25 mouse cellular contexts compared by ENCODE assay signal in the genomic region with DNA sequence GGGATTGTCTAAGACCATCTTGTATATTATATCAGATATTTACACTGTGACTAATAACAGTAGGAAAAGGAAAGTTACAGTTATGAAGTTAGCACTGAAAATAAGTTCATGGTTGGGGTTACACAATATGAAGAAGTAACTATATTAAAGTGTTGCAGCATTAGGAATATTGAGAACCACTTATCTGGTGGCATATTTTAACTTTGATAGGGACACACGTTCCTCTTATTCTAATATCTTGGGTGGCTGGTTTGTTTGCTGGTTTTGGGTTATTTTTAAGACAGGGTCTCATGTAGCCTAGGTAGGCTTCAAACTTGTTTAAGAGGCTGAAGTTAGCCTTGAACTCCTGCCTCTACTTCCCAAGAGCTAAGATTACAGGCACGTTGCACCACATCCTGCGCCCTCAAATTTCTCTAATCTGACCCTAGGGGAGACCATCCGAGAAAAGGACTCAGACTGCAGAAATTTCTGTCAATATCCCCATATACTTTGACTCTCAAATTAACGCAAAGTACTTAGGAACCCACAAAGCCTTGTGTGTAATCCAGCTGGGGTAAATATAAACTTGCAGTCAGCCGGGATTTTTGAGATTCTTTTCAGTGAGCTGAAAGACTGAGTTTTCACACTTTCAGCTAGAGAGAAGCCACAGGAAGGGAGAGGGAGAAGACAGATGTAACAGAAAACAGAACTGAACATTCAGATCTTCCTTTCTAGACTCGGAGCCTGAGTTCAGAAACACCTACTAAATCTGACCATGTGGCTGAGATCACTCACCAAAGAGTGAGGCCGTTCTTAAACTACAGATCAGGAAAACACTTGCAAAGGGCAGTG. TPM values are rescaled to one million over a fixed set of nuclear protein-coding genes. Genes with fewer than 3 reads are reported as not detected.
A peak's percentile ranks its signal among the peaks of the same experiment; 100 is the strongest.
DNase-seq lines count a peak whose midpoint lies in the region; ATAC-seq and TF ChIP-seq lines count a peak whose summit lies in the region.
"Had no signal": no experiment of that assay in that cellular context is flagged by ENCODE, and none has a peak within 500 bp of the region (broad histone marks: within the 10 kb centered on the region; RNA-seq: fewer than 3 reads in every experiment).

No protein-coding gene starts in this region.

- 0 out of 2 replicates have a peak overlapping the region, but pooled peaks have one; percentile 2 for H3K27ac ChIP-seq in heart, embryonic 13.5 days (replicated peaks)
- H3K27ac ChIP-seq in lung, postnatal 0 days (ENCODE audit: low read length), result no peak overlapping the region
- H3K27ac ChIP-seq: forebrain, embryonic 13.5 days; gastrocnemius, adult 2 months; hindbrain, embryonic 12.5 days; limb, embryonic 15.5 days; liver, embryonic 14.5 days had no signal

- H3K27me3 ChIP-seq in heart, embryonic 13.5 days (replicated peaks), result no peaks in the 10 kb centered on the region
- no peaks in the 10 kb centered on the region for H3K27me3 ChIP-seq in lung, postnatal 0 days (replicated peaks; ENCODE audit: insufficient read depth, low read length)
- H3K27me3 ChIP-seq: forebrain, embryonic 13.5 days; heart, embryonic 12.5 days; hindbrain, embryonic 12.5 days; limb, embryonic 15.5 days had no signal

- ATAC-seq in heart, embryonic 13.5 days (ENCODE audit: extremely low read depth, insufficient number of reproducible peaks, low FRiP score, low TSS enrichment), result no peak
- ATAC-seq in lung, postnatal 0 days, result no peak
- ATAC-seq: forebrain, embryonic 13.5 days; inflammation-experienced regulatory T-cells, adult 6 months had no signal

- intact Hi-C loops in heart, postnatal 36 days (cut with DNase I), result no loop called here

- no peak for TF ChIP-seq CTCF in lung, postnatal 0 days (IDR thresholded peaks at IDR 0.05)

- WGBS in heart, embryonic 13.5 days, result 49% methylated on average over 8 of the region's 8 CpGs
- WGBS in lung, postnatal 0 days, result 45% methylated on average over 8 of the region's 8 CpGs

- H3K4me2 ChIP-seq in heart, embryonic 13.5 days, result no peak overlapping the region
- no peak overlapping the region for H3K4me2 ChIP-seq in lung, postnatal 0 days (replicated peaks; ENCODE audit: low read depth, low read length)
- H3K4me2 ChIP-seq: forebrain, embryonic 13.5 days; heart, embryonic 12.5 days; hindbrain, embryonic 12.5 days; limb, embryonic 15.5 days had no signal

- H3K9ac ChIP-seq in heart, embryonic 13.5 days, result no peak overlapping the region
- H3K9ac ChIP-seq in lung, postnatal 0 days (replicated peaks; ENCODE audit: low read depth), result no peak overlapping the region
- H3K9ac ChIP-seq: forebrain, embryonic 13.5 days; heart, embryonic 12.5 days; hindbrain, embryonic 12.5 days; limb, embryonic 15.5 days; liver, embryonic 14.5 days had no signal

- peaks cover 9% of the 10 kb centered on the region; the same call in 1 of the 2 replicates for H3K36me3 ChIP-seq in heart, embryonic 13.5 days
- 0 out of 2 replicates have a peak, but pooled peaks cover 9% of the 10 kb centered on the region for H3K36me3 ChIP-seq in lung, postnatal 0 days (ENCODE audit: insufficient read depth, low read length)

- no peak for TF ChIP-seq EP300 in lung, postnatal 0 days (IDR thresholded peaks at IDR 0.05)

- H3K9me3 ChIP-seq in heart, embryonic 13.5 days, result no peaks in the 10 kb centered on the region
- H3K9me3 ChIP-seq in lung, postnatal 0 days (ENCODE audit: low read length), result no peaks in the 10 kb centered on the region
- H3K9me3 ChIP-seq: forebrain, embryonic 13.5 days; G1E; heart, embryonic 12.5 days; hindbrain, embryonic 12.5 days; limb, embryonic 15.5 days had no signal

- no peak for DNase-seq in heart, postnatal 36 days
- peak; percentile 47 for DNase-seq in lung, postnatal 0 days (ENCODE audit: low spot score)
- no peak for DNase-seq in lung, adult 18-20 months
- peak; percentile 56 for DNase-seq in induced T-regulatory cell, adult 2 months (ENCODE audit: low read depth)
- no peak for DNase-seq in gastrocnemius, postnatal 25 days
- DNase-seq in kidney, adult 9 months, result no peak
- DNase-seq: adrenal gland, adult 2 months; cerebellum, adult 2 months; cerebellum, postnatal 25 days; gastrocnemius, adult 2 months; heart, postnatal 14 days; layer of hippocampus, adult 9-11 months; lung, postnatal 10 days; midbrain, embryonic 14.5 days; right cerebral cortex, postnatal 14 days; spleen, adult 18-20 months; thymus, postnatal 36 days had no signal

- H3K4me3 ChIP-seq in heart, embryonic 13.5 days, result no peak overlapping the region
- H3K4me3 ChIP-seq in lung, postnatal 0 days (ENCODE audit: low read depth, low read length), result no peak overlapping the region
- H3K4me3 ChIP-seq: forebrain, embryonic 13.5 days; gastrocnemius, adult 2 months; heart, embryonic 12.5 days; hindbrain, embryonic 12.5 days; limb, embryonic 15.5 days had no signal

- H3K4me1 ChIP-seq in heart, embryonic 13.5 days, result peaks cover 15% of the 10 kb centered on the region
- H3K4me1 ChIP-seq in lung, postnatal 0 days (ENCODE audit: insufficient read depth, low read depth, low read length), result no peaks in the 10 kb centered on the region
- H3K4me1 ChIP-seq: limb, embryonic 15.5 days had no signal

RNA-seq across cellular contexts. Expression of gene Rnf157, which starts 15.1 kb away (rescaled TPM):
- polyA plus RNA-seq in heart, embryonic 13.5 days (2015; fragmentation: Nextera tagmentation; extraction: Ambion mirVana), result 4.0 and 6.1 TPM in 2 replicates
- total RNA-seq in heart, postnatal 36 days (2021), result 1 to 10 TPM; 5.8 to 6.1 TPM
- 1.4 and 1.8 TPM in 2 replicates for polyA plus RNA-seq in lung, postnatal 0 days (2015; fragmentation: Nextera tagmentation; extraction: Ambion mirVana)
- 10 to 100 TPM; 21.8 to 31.4 TPM for total RNA-seq in gastrocnemius, postnatal 25 days (2021)

RNA-seq across cellular contexts. Expression of gene Ubald2, which starts 36.2 kb away (rescaled TPM):
- 31.0 and 32.3 TPM in 2 replicates for polyA plus RNA-seq in heart, embryonic 13.5 days (2015; fragmentation: Nextera tagmentation; extraction: Ambion mirVana)
- total RNA-seq in heart, postnatal 36 days (2021), result 10 to 100 TPM; 40.4 to 44.9 TPM
- polyA plus RNA-seq in lung, postnatal 0 days (2015; fragmentation: Nextera tagmentation; extraction: Ambion mirVana), result 50.4 and 56.6 TPM in 2 replicates
- total RNA-seq in gastrocnemius, postnatal 25 days (2021), result 10 to 100 TPM; 35.9 to 40.4 TPM

Comparison
In these comparisons a context has a peak if more than half of its experiments do, and no peak if none do; other contexts are left out.
1. DNase-seq: peak in lung, postnatal 0 days (single experiment) and induced T-regulatory cell, adult 2 months (single experiment); none in heart, postnatal 36 days (0 of 2), lung, adult 18-20 months (0 of 2), gastrocnemius, postnatal 25 days (single experiment) and kidney, adult 9 months (single experiment).